Mouse (Mus musculus) kidney, embryonic 14.5 days (tissue): Measurements from ENCODE around the gene Gemin7. TPM values are rescaled to one million over a fixed set of nuclear protein-coding genes. Genes with fewer than 3 reads are reported as not detected.
A peak's percentile ranks its signal among the peaks of the same experiment; 100 is the strongest.

ENCODE experiments used
- ATAC-seq: fragments of 200-750 bp; cut with Nextera tagmentation; 2 replicates; pipeline ENCODE4 v1.8.0; 2017; ENCODE audit warnings: moderate number of reproducible peaks, mild to moderate bottlenecking, moderate TSS enrichment, moderate library complexity; ENCODE audit not compliant: low FRiP score, low TSS enrichment
- H3K27ac ChIP-seq: fragments of 300-500 bp; sonication (generic); 2 replicates; pipeline ENCODE4 v1.5.1; 2014; ENCODE audit warnings: low read depth, mild to moderate bottlenecking, low read length, moderate library complexity, mixed read lengths
- H3K27me3 ChIP-seq: fragments of 300-500 bp; sonication (generic); 2 replicates; pipeline ENCODE4 v1.6.1; 2014; ENCODE audit warnings: mild to moderate bottlenecking, low read length; ENCODE audit not compliant: control insufficient read depth, insufficient read depth
- H3K36me3 ChIP-seq: fragments of 300-500 bp; sonication (generic); 2 replicates; pipeline ENCODE4 v1.6.1; 2014; ENCODE audit warnings: low read length, mixed read lengths; ENCODE audit not compliant: control insufficient read depth, insufficient read depth
- H3K4me1 ChIP-seq: fragments of 300-500 bp; sonication (generic); 2 replicates; pipeline ENCODE4 v1.6.1; 2014; ENCODE audit warnings: low read length, mixed read lengths; ENCODE audit not compliant: control insufficient read depth, insufficient read depth
- H3K4me2 ChIP-seq: fragments of 300-500 bp; sonication (generic); replicated peaks from 2 replicates; pipeline ENCODE4 v1.6.1; 2014; ENCODE audit warnings: low read depth, mild to moderate bottlenecking, low read length
- H3K4me3 ChIP-seq: fragments of 300-500 bp; sonication (generic); 2 replicates; pipeline ENCODE4 v1.5.1; 2014; ENCODE audit warnings: mild to moderate bottlenecking, low read length
- H3K9ac ChIP-seq: fragments of 300-500 bp; sonication (generic); 2 replicates; pipeline ENCODE4 v1.6.1; 2014; ENCODE audit warnings: low read depth, mild to moderate bottlenecking, low read length, moderate library complexity
- H3K9me3 ChIP-seq: fragments of 300-500 bp; sonication (generic); 2 replicates; pipeline ENCODE4 v1.6.1; 2016; ENCODE audit warnings: low read length; ENCODE audit not compliant: control insufficient read depth
- WGBS: fragments of 180-500 bp; shearing (Covaris S2); extraction: QIAGEN DNeasy Blood & Tissue Kit; methylation state at CpG from one replicate; pipeline ENCODE4 v1.1.7; 2014; 5-methylcytosine and 5-hydroxymethylcytosine counted together
- polyA plus RNA-seq: library from polyadenylated mRNA; unstranded; fragments of >200 nt; fragmentation: Nextera tagmentation; extraction: Ambion mirVana; gene quantifications from 2 replicates; pipeline ENCODE4 v1.2.1, GENCODE M21; 2014

The Gemin7 gene
- polyA plus RNA-seq: 168 and 179 TPM in 2 replicates

- H3K27me3 ChIP-seq: peaks cover 23% of the 10 kb centered on the region
- WGBS: 1% methylated on average over 54 of the region's 56 CpGs
- H3K36me3 ChIP-seq: peaks cover 23% of the 10 kb centered on the region
- H3K4me3 ChIP-seq: peak within 1 kb of the TSS; percentile 40
- H3K9me3 ChIP-seq: no peaks in the 10 kb centered on the region
- no peak for ATAC-seq
- H3K27ac ChIP-seq: no peak within 1 kb of the TSS
- peak within 1 kb of the TSS; percentile 54 for H3K9ac ChIP-seq
- H3K4me2 ChIP-seq: peak within 1 kb of the TSS; percentile 81
- peaks cover 10% of the 10 kb centered on the region for H3K4me1 ChIP-seq
These were observed at the start of gene Gemin7, which contains the start of gene Zfp296 for GRCm38 (mm10) chr7:19577141-19577852. Gene Gemin7, minus strand, starts transcription at chr7:19577595. Gene Zfp296, plus strand, starts transcription at chr7:19577287.

GRCm38 (mm10) chr7:19623433-19623832 lies 46.0 kb upstream of the Gemin7 start:
- ATAC-seq: no peak
- 76% methylated on average over 2 of the region's 2 CpGs for WGBS
- Histone ChIP-seq H3K9me3 (no peaks in the 10 kb centered on the region), H3K27ac (no peak overlapping the region), H3K4me2 (no peak overlapping the region), H3K36me3 (no peaks in the 10 kb centered on the region), H3K4me3 (no peak overlapping the region), H3K4me1 (0 out of 2 replicates have a peak, but pooled peaks cover 3% of the 10 kb centered on the region), H3K27me3 (no peaks in the 10 kb centered on the region), H3K9ac (no peak overlapping the region)

GRCm38 (mm10) chr7:19622241-19622640 lies 44.8 kb upstream of the Gemin7 start:
- WGBS: 24% methylated on average over 6 of the region's 6 CpGs
- no peaks in the 10 kb centered on the region for H3K27me3 ChIP-seq
- H3K4me3 ChIP-seq: no peak overlapping the region
- no peak overlapping the region for H3K9ac ChIP-seq
- 0 out of 2 replicates have a peak, but pooled peaks cover 3% of the 10 kb centered on the region for H3K4me1 ChIP-seq
- no peak overlapping the region for H3K27ac ChIP-seq
- H3K36me3 ChIP-seq: no peaks in the 10 kb centered on the region
- H3K9me3 ChIP-seq: no peaks in the 10 kb centered on the region
- H3K4me2 ChIP-seq: no peak overlapping the region
- ATAC-seq: no peak

- no peak for ATAC-seq
- no peak overlapping the region for H3K9ac ChIP-seq
- 90% methylated on average over 7 of the region's 7 CpGs for WGBS
- no peak overlapping the region for H3K4me2 ChIP-seq
- H3K4me3 ChIP-seq: no peak overlapping the region
- no peaks in the 10 kb centered on the region for H3K9me3 ChIP-seq
- no peaks in the 10 kb centered on the region for H3K36me3 ChIP-seq
- no peaks in the 10 kb centered on the region for H3K27me3 ChIP-seq
- no peak overlapping the region for H3K27ac ChIP-seq
- 0 out of 2 replicates have a peak, but pooled peaks cover 3% of the 10 kb centered on the region for H3K4me1 ChIP-seq
These were observed 43.4 kb upstream of the Gemin7 start for GRCm38 (mm10) chr7:19620811-19621210.

- H3K9ac ChIP-seq: peak overlapping the region; percentile 58
- ATAC-seq: peak; percentile 85
- no peak overlapping the region for H3K27ac ChIP-seq
- no peaks in the 10 kb centered on the region for H3K9me3 ChIP-seq
- 0 out of 2 replicates have a peak, but pooled peaks cover 3% of the 10 kb centered on the region for H3K4me1 ChIP-seq
- H3K27me3 ChIP-seq: no peaks in the 10 kb centered on the region
- H3K36me3 ChIP-seq: no peaks in the 10 kb centered on the region
- peak overlapping the region; percentile 34 for H3K4me3 ChIP-seq
- 10% methylated on average over 35 of the region's 35 CpGs for WGBS
- peak overlapping the region; percentile 65 for H3K4me2 ChIP-seq
These were observed 41.8 kb upstream of the Gemin7 start for GRCm38 (mm10) chr7:19619004-19619801.

GRCm38 (mm10) chr7:19615036-19615577 lies 37.7 kb upstream of the Gemin7 start:
- no peak overlapping the region for H3K27ac ChIP-seq
- H3K4me2 ChIP-seq: no peak overlapping the region
- no peaks in the 10 kb centered on the region; the same call in 1 of the 2 replicates for H3K36me3 ChIP-seq
- 0 out of 2 replicates have a peak, but pooled peaks cover 2% of the 10 kb centered on the region for H3K9me3 ChIP-seq
- H3K9ac ChIP-seq: no peak overlapping the region
- H3K4me1 ChIP-seq: 0 out of 2 replicates have a peak, but pooled peaks cover 3% of the 10 kb centered on the region
- no peak overlapping the region for H3K4me3 ChIP-seq
- whole genome bisulfite sequencing: 85% methylated on average over 12 of the region's 12 CpGs
- ATAC-seq: no peak
- no peaks in the 10 kb centered on the region for H3K27me3 ChIP-seq

GRCm38 (mm10) chr7:19610969-19611368 lies 33.6 kb upstream of the Gemin7 start:
- 83% methylated on average over 5 of the region's 5 CpGs for WGBS
- H3K27ac ChIP-seq: no peak overlapping the region
- H3K9me3 ChIP-seq: 0 out of 2 replicates have a peak, but pooled peaks cover 2% of the 10 kb centered on the region

GRCm38 (mm10) chr7:19609641-19610332 lies 32.4 kb upstream of the Gemin7 start:
- Histone ChIP-seq H3K4me1 (no peaks in the 10 kb centered on the region), H3K27me3 (no peaks in the 10 kb centered on the region), H3K4me3 (no peak overlapping the region), H3K9ac (no peak overlapping the region), H3K9me3 (0 out of 2 replicates have a peak, but pooled peaks cover 2% of the 10 kb centered on the region), H3K27ac (no peak overlapping the region), H3K36me3 (no peaks in the 10 kb centered on the region; the same call in 1 of the 2 replicates), H3K4me2 (no peak overlapping the region)
- ATAC-seq: no peak
- WGBS: 91% methylated on average over 12 of the region's 12 CpGs

More at GRCm38 (mm10) chr7:19610969-19611368, 33.6 kb upstream of the Gemin7 start:
- Histone ChIP-seq H3K27me3 (no peaks in the 10 kb centered on the region), H3K4me2 (no peak overlapping the region), H3K9ac (no peak overlapping the region), H3K4me3 (no peak overlapping the region), H3K36me3 (no peaks in the 10 kb centered on the region; the same call in 1 of the 2 replicates), H3K4me1 (no peaks in the 10 kb centered on the region)
- no peak for ATAC-seq
